ENCODE assay signal across 12 mouse cellular contexts in the genomic region with DNA sequence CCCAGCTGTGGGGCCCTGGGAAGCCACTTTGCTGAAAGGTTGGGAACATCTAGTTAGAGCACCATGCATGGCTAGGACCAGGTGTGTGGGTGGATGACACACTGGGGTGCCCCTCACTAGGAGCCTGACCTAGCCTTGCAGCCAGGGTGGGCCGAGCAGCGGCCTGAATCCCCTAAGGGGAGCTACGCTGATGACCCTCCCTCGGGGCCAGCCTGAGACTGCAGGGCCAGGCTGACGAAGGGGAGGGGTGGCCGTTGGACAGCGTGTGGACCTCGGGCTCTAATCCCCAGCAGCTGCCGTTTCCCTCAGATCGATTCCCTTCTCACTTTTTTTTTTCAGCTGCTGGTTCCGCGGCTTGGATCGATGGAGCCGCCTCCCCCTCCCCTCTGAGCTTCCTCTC. TPM values are rescaled to one million over a fixed set of nuclear protein-coding genes. Genes with fewer than 3 reads are reported as not detected.
A peak's percentile ranks its signal among the peaks of the same experiment; 100 is the strongest.
DNase-seq lines count a peak whose midpoint lies in the region; ATAC-seq and TF ChIP-seq lines count a peak whose summit lies in the region.
"Had no signal": no experiment of that assay in that cellular context is flagged by ENCODE, and none has a peak within 500 bp of the region (broad histone marks: within the 10 kb centered on the region; RNA-seq: fewer than 3 reads in every experiment).

No protein-coding gene starts in this region.

- peak; percentile 73 for DNase-seq in embryo, embryonic 10 days (ENCODE audit: low spot score)
- no peak for DNase-seq in embryo, embryonic 9.5 days (ENCODE audit: extremely low spot score)
- no peak for DNase-seq in G1E (ENCODE audit: low spot score)
- peak; percentile 46 for DNase-seq in hindbrain, embryonic 11.5 days (ENCODE audit: low spot score)
- no peak for DNase-seq in frontal cortex, postnatal 10 days (ENCODE audit: low spot score in 2 of 2)
- DNase-seq in layer of hippocampus, adult 18-20 months (ENCODE audit: low spot score in 2 of 2), result no peak
- DNase-seq: gastrocnemius, postnatal 14 days; kidney, adult 11 months had no signal

- H3K4me2 ChIP-seq in hindbrain, embryonic 11.5 days (replicated peaks; ENCODE audit: low read depth, low read length), result peak overlapping the region; percentile 23
- peak overlapping the region; percentile 73 for H3K4me2 ChIP-seq in midbrain, embryonic 13.5 days (replicated peaks)

- H3K27me3 ChIP-seq in G1E (ENCODE audit: insufficient read depth, low read length), result peaks cover 45% of the 10 kb centered on the region
- peaks cover 34% of the 10 kb centered on the region for H3K27me3 ChIP-seq in hindbrain, embryonic 11.5 days (ENCODE audit: control insufficient read depth, insufficient read depth, low read length)
- H3K27me3 ChIP-seq in midbrain, embryonic 13.5 days, result peaks cover 47% of the 10 kb centered on the region

- peak overlapping the region; percentile 40; the same call in 1 of the 2 replicates for H3K9ac ChIP-seq in hindbrain, embryonic 11.5 days (ENCODE audit: low read depth, low read length)
- H3K9ac ChIP-seq in midbrain, embryonic 13.5 days (replicated peaks), result peak overlapping the region; percentile 48

- peak overlapping the region; percentile 54 for H3K27ac ChIP-seq in hindbrain, embryonic 11.5 days (ENCODE audit: low read depth, low read length)
- peak overlapping the region; percentile 94 for H3K27ac ChIP-seq in midbrain, embryonic 13.5 days

- H3K36me3 ChIP-seq in G1E (replicated peaks), result peaks cover 5% of the 10 kb centered on the region
- peaks cover 2% of the 10 kb centered on the region; the same call in 1 of the 2 replicates for H3K36me3 ChIP-seq in hindbrain, embryonic 11.5 days (ENCODE audit: control insufficient read depth, insufficient read depth, low read length)
- H3K36me3 ChIP-seq in midbrain, embryonic 13.5 days, result no peaks in the 10 kb centered on the region

- no peak for ATAC-seq in G1E (ENCODE audit: extremely low read depth, insufficient number of reproducible peaks, low FRiP score, poor library complexity, severe bottlenecking)
- no peak for ATAC-seq in hindbrain, embryonic 11.5 days (ENCODE audit: low FRiP score)
- ATAC-seq in midbrain, embryonic 13.5 days, result no peak
- no peak for ATAC-seq in megakaryocyte progenitor cell, adult 5-6 weeks (replicated peaks; ENCODE audit: poor library complexity)

- H3K4me1 ChIP-seq in G1E (ENCODE audit: insufficient read depth, low read depth, low read length), result peaks cover 99% of the 10 kb centered on the region
- H3K4me1 ChIP-seq in hindbrain, embryonic 11.5 days (replicated peaks; ENCODE audit: control insufficient read depth, insufficient read depth, low read length), result peaks cover 46% of the 10 kb centered on the region
- peaks cover 94% of the 10 kb centered on the region for H3K4me1 ChIP-seq in midbrain, embryonic 13.5 days (replicated peaks)

- TF ChIP-seq CTCF in G1E (IDR thresholded peaks at IDR 0.05; ENCODE audit: low read depth, low read length), result no peak

- WGBS in hindbrain, embryonic 11.5 days, result 2% methylated on average over 13 of the region's 14 CpGs
- WGBS in midbrain, embryonic 13.5 days, result 2% methylated on average over 13 of the region's 14 CpGs

- H3K4me3 ChIP-seq in G1E (ENCODE audit: low read depth, low read length), result peak overlapping the region; percentile 71
- H3K4me3 ChIP-seq in hindbrain, embryonic 11.5 days (ENCODE audit: low read depth, low read length), result no peak overlapping the region
- peak overlapping the region; percentile 48 for H3K4me3 ChIP-seq in midbrain, embryonic 13.5 days (replicated peaks)

- no peaks in the 10 kb centered on the region for H3K9me3 ChIP-seq in G1E (replicated peaks)
- no peaks in the 10 kb centered on the region for H3K9me3 ChIP-seq in hindbrain, embryonic 11.5 days (ENCODE audit: control insufficient read depth, low read length)
- H3K9me3 ChIP-seq in midbrain, embryonic 13.5 days, result no peaks in the 10 kb centered on the region

RNA-seq across cellular contexts. Expression of a gene that starts 1.3 kb away (rescaled TPM):
- total RNA-seq in G1E (2014; fragmentation: Nextera tagmentation), result 1.1 and 2.9 TPM in 2 replicates
- 1.7 and 2.6 TPM in 2 replicates for total RNA-seq in G1E (2017)
- polyA plus RNA-seq in G1E (2012), result 8.7 and 8.8 TPM in 2 replicates
- polyA plus RNA-seq in hindbrain, embryonic 11.5 days (2014; fragmentation: Nextera tagmentation; extraction: Ambion mirVana), result 1.9 and 4.4 TPM in 2 replicates
- polyA plus RNA-seq in midbrain, embryonic 13.5 days (2015; fragmentation: Nextera tagmentation; extraction: Ambion mirVana), result 57.3 and 81.6 TPM in 2 replicates
- not detected in 2 replicates for total RNA-seq in megakaryocyte progenitor cell, adult 5-6 weeks (2015)
- total RNA-seq in megakaryocyte progenitor cell, adult 5-6 weeks (2017), result not detected in 2 replicates
- total RNA-seq in layer of hippocampus, adult 18-20 months (2021), result 1 to 10 TPM; 7.3 to 8.1 TPM
- total RNA-seq: common myeloid progenitor, adult 5-6 weeks; gastrocnemius, postnatal 14 days; liver, adult 2 months had no signal
- polyA plus RNA-seq: liver, adult 2 months had no signal

RNA-seq across cellular contexts. Expression of a gene that starts 13.2 kb away (rescaled TPM):
- total RNA-seq in G1E (2014; fragmentation: Nextera tagmentation), result 179 and 182 TPM in 2 replicates
- total RNA-seq in G1E (2017), result 178 and 183 TPM in 2 replicates
- 328 and 349 TPM in 2 replicates for polyA plus RNA-seq in G1E (2012)
- polyA plus RNA-seq in hindbrain, embryonic 11.5 days (2014; fragmentation: Nextera tagmentation; extraction: Ambion mirVana), result 53.8 and 56.3 TPM in 2 replicates
- 78.4 and 88.8 TPM in 2 replicates for polyA plus RNA-seq in midbrain, embryonic 13.5 days (2015; fragmentation: Nextera tagmentation; extraction: Ambion mirVana)
- total RNA-seq in megakaryocyte progenitor cell, adult 5-6 weeks (2015), result 65.8 and 74.1 TPM in 2 replicates
- 87.0 and 98.6 TPM in 2 replicates for total RNA-seq in megakaryocyte progenitor cell, adult 5-6 weeks (2017)
- total RNA-seq in layer of hippocampus, adult 18-20 months (2021), result 10 to 100 TPM; 66.4 to 69.1 TPM

RNA-seq across cellular contexts. Expression of a gene that starts 30.2 kb away (rescaled TPM):
- total RNA-seq in G1E (2014; fragmentation: Nextera tagmentation) (19.9 and 23.6 TPM in 2 replicates), G1E (2017) (12.0 and 16.6 TPM in 2 replicates)
- 119 and 121 TPM in 2 replicates for polyA plus RNA-seq in G1E (2012)
- 17.8 and 20.2 TPM in 2 replicates for polyA plus RNA-seq in hindbrain, embryonic 11.5 days (2014; fragmentation: Nextera tagmentation; extraction: Ambion mirVana)
- 25.1 and 28.7 TPM in 2 replicates for polyA plus RNA-seq in midbrain, embryonic 13.5 days (2015; fragmentation: Nextera tagmentation; extraction: Ambion mirVana)
- 0.27 and 0.83 TPM in 2 replicates for total RNA-seq in megakaryocyte progenitor cell, adult 5-6 weeks (2015)
- 0.57 and 2.0 TPM in 2 replicates for total RNA-seq in megakaryocyte progenitor cell, adult 5-6 weeks (2017)
- 10 to 100 TPM; 90.3 to 91.5 TPM for total RNA-seq in layer of hippocampus, adult 18-20 months (2021)

RNA-seq across cellular contexts. Expression of a gene that starts 30.4 kb away (rescaled TPM):
- 0.30 TPM in 1 of 2 replicates, not detected in the other for total RNA-seq in G1E (2014; fragmentation: Nextera tagmentation)
- 0.76 and 1.1 TPM in 2 replicates for total RNA-seq in G1E (2017)
- polyA plus RNA-seq in G1E (2012), result 4.0 and 4.8 TPM in 2 replicates
- polyA plus RNA-seq in hindbrain, embryonic 11.5 days (2014; fragmentation: Nextera tagmentation; extraction: Ambion mirVana), result 11.1 and 11.6 TPM in 2 replicates
- polyA plus RNA-seq in midbrain, embryonic 13.5 days (2015; fragmentation: Nextera tagmentation; extraction: Ambion mirVana), result 46.1 and 47.3 TPM in 2 replicates
- total RNA-seq in megakaryocyte progenitor cell, adult 5-6 weeks (2015), result not detected in 2 replicates
- 2.9 TPM in 1 of 2 replicates, not detected in the other for total RNA-seq in megakaryocyte progenitor cell, adult 5-6 weeks (2017)
- total RNA-seq in layer of hippocampus, adult 18-20 months (2021), result 10 to 100 TPM; 68.6 to 70.6 TPM

RNA-seq across cellular contexts. Expression of a gene that starts 57.3 kb away (rescaled TPM):
- not detected in 2 replicates for total RNA-seq in G1E (2014; fragmentation: Nextera tagmentation)
- 0.05 and 0.17 TPM in 2 replicates for total RNA-seq in G1E (2017)
- not detected in 2 replicates for polyA plus RNA-seq in G1E (2012)
- 34.0 and 34.4 TPM in 2 replicates for polyA plus RNA-seq in hindbrain, embryonic 11.5 days (2014; fragmentation: Nextera tagmentation; extraction: Ambion mirVana)
- polyA plus RNA-seq in midbrain, embryonic 13.5 days (2015; fragmentation: Nextera tagmentation; extraction: Ambion mirVana), result 18.6 and 25.7 TPM in 2 replicates
- total RNA-seq in megakaryocyte progenitor cell, adult 5-6 weeks (2015), result 1.0 TPM in 1 of 2 replicates, not detected in the other
- 0.30 TPM in 1 of 2 replicates, not detected in the other for total RNA-seq in megakaryocyte progenitor cell, adult 5-6 weeks (2017)
- 10 to 100 TPM; 18.3 to 19.2 TPM for total RNA-seq in layer of hippocampus, adult 18-20 months (2021)

Comparison
In these comparisons a context has a peak if more than half of its experiments do, and no peak if none do; other contexts are left out.
1. DNase-seq: peak in embryo, embryonic 10 days (single experiment) and hindbrain, embryonic 11.5 days (single experiment); none in embryo, embryonic 9.5 days (single experiment), G1E (single experiment), frontal cortex, postnatal 10 days (0 of 2) and layer of hippocampus, adult 18-20 months (0 of 2).
2. RNA of a gene that starts 30.2 kb away (total RNA-seq): 90.3 to 91.5 TPM in layer of hippocampus, adult 18-20 months and 12.0 to 23.6 TPM in G1E; 0.27 to 2.0 TPM in megakaryocyte progenitor cell, adult 5-6 weeks; every median in the first group is over 4 times any median in the second.